Mouse (Mus musculus): ENCODE measurements around the gene Cidec. TPM values are rescaled to one million over a fixed set of nuclear protein-coding genes. Genes with fewer than 3 reads are reported as not detected.

Gene Cidec
- polyA plus RNA-seq, 1 experiment from 2014 or later: not detected

GRCm38 (mm10) chr6:113406683-113407082 lies 28.9 kb downstream of the Cidec start:
- WGBS: 78% methylated on average over 9 of the region's 9 CpGs
- Histone ChIP-seq H3K9me3 (replicated peaks; ENCODE audit: control insufficient read depth, low read length) (no peaks in the 10 kb centered on the region), H3K4me1 (ENCODE audit: control insufficient read depth, insufficient read depth, low read length) (no peaks in the 10 kb centered on the region), H3K4me3 (ENCODE audit: low read depth, low read length) (no peak overlapping the region), H3K4me2 (ENCODE audit: low read length) (no peak overlapping the region), H3K27me3 (replicated peaks; ENCODE audit: control insufficient read depth, insufficient read depth, low read length) (no peaks in the 10 kb centered on the region), H3K9ac (ENCODE audit: low read length) (no peak overlapping the region), H3K27ac (ENCODE audit: low read depth, low read length) (no peak overlapping the region), H3K36me3 (ENCODE audit: control insufficient read depth, insufficient read depth, low read length) (0 out of 2 replicates have a peak, but pooled peaks cover 7% of the 10 kb centered on the region)
- DNase-seq (ENCODE audit: low spot score) (no peak), ATAC-seq (no peak)

DNA sequence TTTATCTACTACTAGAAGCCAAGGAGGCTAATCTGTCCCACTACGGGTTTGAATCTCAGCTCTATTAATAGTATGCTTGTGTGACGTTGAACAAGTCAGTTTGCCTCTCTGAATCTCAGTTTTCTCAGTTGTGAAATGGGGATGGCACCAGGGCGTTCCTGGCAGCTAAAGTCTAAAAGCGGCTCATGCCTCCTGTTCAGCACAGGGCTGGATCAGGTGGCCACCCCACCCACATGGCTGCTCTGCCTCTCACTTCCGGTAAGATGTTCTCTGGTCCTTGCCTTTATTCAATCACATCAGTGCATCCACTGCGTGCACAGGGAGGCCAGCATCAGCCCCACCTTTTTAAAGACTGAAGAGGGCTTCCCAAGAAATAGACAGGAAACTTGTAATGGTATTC lies 30.1 kb downstream of the Cidec start:
- H3K4me3 ChIP-seq (ENCODE audit: low read depth, low read length): no peak overlapping the region
- ATAC-seq (no peak), DNase-seq (ENCODE audit: low spot score) (no peak)
- H3K9ac ChIP-seq (ENCODE audit: low read length): no peak overlapping the region
- 0 out of 2 replicates have a peak, but pooled peaks cover 7% of the 10 kb centered on the region for H3K36me3 ChIP-seq (ENCODE audit: control insufficient read depth, insufficient read depth, low read length)
- H3K27ac ChIP-seq (ENCODE audit: low read depth, low read length): no peak overlapping the region
- no peaks in the 10 kb centered on the region for H3K4me1 ChIP-seq (ENCODE audit: control insufficient read depth, insufficient read depth, low read length)
- no peaks in the 10 kb centered on the region for H3K27me3 ChIP-seq (replicated peaks; ENCODE audit: control insufficient read depth, insufficient read depth, low read length)
- H3K9me3 ChIP-seq (replicated peaks; ENCODE audit: control insufficient read depth, low read length): no peaks in the 10 kb centered on the region
- WGBS: 89% methylated on average over 6 of the region's 6 CpGs
- H3K4me2 ChIP-seq (ENCODE audit: low read length): no peak overlapping the region

GRCm38 (mm10) chr6:113404649-113405448 lies 30.7 kb downstream of the Cidec start:
- 81% methylated on average over 12 of the region's 12 CpGs for WGBS
- H3K4me1 ChIP-seq (ENCODE audit: control insufficient read depth, insufficient read depth, low read length): no peaks in the 10 kb centered on the region
- no peak for ATAC-seq
- H3K9me3 ChIP-seq (replicated peaks; ENCODE audit: control insufficient read depth, low read length): no peaks in the 10 kb centered on the region
- no peak overlapping the region for H3K27ac ChIP-seq (ENCODE audit: low read depth, low read length)
- no peaks in the 10 kb centered on the region for H3K27me3 ChIP-seq (replicated peaks; ENCODE audit: control insufficient read depth, insufficient read depth, low read length)
- no peak for DNase-seq (ENCODE audit: low spot score)
- no peak overlapping the region for H3K4me2 ChIP-seq (ENCODE audit: low read length)
- H3K36me3 ChIP-seq (ENCODE audit: control insufficient read depth, insufficient read depth, low read length): 0 out of 2 replicates have a peak, but pooled peaks cover 7% of the 10 kb centered on the region
- no peak overlapping the region for H3K4me3 ChIP-seq (ENCODE audit: low read depth, low read length)
- no peak overlapping the region for H3K9ac ChIP-seq (ENCODE audit: low read length)

DNA sequence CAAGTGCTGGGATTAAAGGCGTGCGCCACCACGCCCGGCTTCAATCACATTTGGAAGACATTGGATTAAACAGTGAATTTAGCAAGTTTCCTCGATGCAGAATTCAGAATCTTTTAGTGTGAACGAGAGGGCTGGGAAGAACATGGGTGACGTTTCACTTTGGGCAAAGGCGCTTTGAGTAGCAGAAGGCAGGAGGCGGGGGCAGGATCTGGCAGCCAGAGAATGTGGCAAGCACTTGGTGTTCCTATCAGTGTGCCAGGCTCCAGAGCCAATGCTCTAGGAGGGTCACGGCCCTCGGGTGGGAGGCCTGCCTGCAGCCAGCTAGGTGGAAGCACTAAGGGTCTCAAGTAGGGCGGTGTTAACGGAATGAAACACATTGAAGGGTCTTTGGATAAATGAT lies 33.5 kb downstream of the Cidec start:
- peaks cover 9% of the 10 kb centered on the region; the same call in 1 of the 2 replicates for H3K36me3 ChIP-seq (ENCODE audit: control insufficient read depth, insufficient read depth, low read length)
- ATAC-seq (no peak), DNase-seq (ENCODE audit: low spot score) (no peak)
- H3K4me3 ChIP-seq (ENCODE audit: low read depth, low read length): no peak overlapping the region
- H3K4me2 ChIP-seq (ENCODE audit: low read length): no peak overlapping the region
- no peak overlapping the region for H3K27ac ChIP-seq (ENCODE audit: low read depth, low read length)
- no peaks in the 10 kb centered on the region for H3K27me3 ChIP-seq (replicated peaks; ENCODE audit: control insufficient read depth, insufficient read depth, low read length)
- H3K4me1 ChIP-seq (ENCODE audit: control insufficient read depth, insufficient read depth, low read length): no peaks in the 10 kb centered on the region
- H3K9ac ChIP-seq (ENCODE audit: low read length): no peak overlapping the region
- H3K9me3 ChIP-seq (replicated peaks; ENCODE audit: control insufficient read depth, low read length): no peaks in the 10 kb centered on the region
- WGBS: 92% methylated on average over 13 of the region's 13 CpGs

GRCm38 (mm10) chr6:113396270-113397030 lies 39.1 kb downstream of the Cidec start:
- no peaks in the 10 kb centered on the region for H3K9me3 ChIP-seq (replicated peaks; ENCODE audit: control insufficient read depth, low read length)
- H3K4me1 ChIP-seq (ENCODE audit: control insufficient read depth, insufficient read depth, low read length): peaks cover 6% of the 10 kb centered on the region; the same call in 1 of the 2 replicates
- no peak for ATAC-seq
- H3K27ac ChIP-seq (ENCODE audit: low read depth, low read length): no peak overlapping the region
- no peak for DNase-seq (ENCODE audit: low spot score)
- H3K27me3 ChIP-seq (replicated peaks; ENCODE audit: control insufficient read depth, insufficient read depth, low read length): no peaks in the 10 kb centered on the region
- no peak overlapping the region for H3K4me3 ChIP-seq (ENCODE audit: low read depth, low read length)
- H3K36me3 ChIP-seq (ENCODE audit: control insufficient read depth, insufficient read depth, low read length): peaks cover 6% of the 10 kb centered on the region; the same call in 1 of the 2 replicates
- no peak overlapping the region for H3K4me2 ChIP-seq (ENCODE audit: low read length)
- 83% methylated on average over 10 of the region's 10 CpGs for WGBS
- H3K9ac ChIP-seq (ENCODE audit: low read length): no peak overlapping the region

GRCm38 (mm10) chr6:113395501-113395900 lies 40.1 kb downstream of the Cidec start:
- H3K9me3 ChIP-seq (replicated peaks; ENCODE audit: control insufficient read depth, low read length): no peaks in the 10 kb centered on the region
- no peak overlapping the region for H3K27ac ChIP-seq (ENCODE audit: low read depth, low read length)
- no peak for DNase-seq (ENCODE audit: low spot score)
- no peak overlapping the region for H3K9ac ChIP-seq (ENCODE audit: low read length)
- ATAC-seq: no peak
- H3K4me2 ChIP-seq (ENCODE audit: low read length): no peak overlapping the region
- H3K27me3 ChIP-seq (replicated peaks; ENCODE audit: control insufficient read depth, insufficient read depth, low read length): no peaks in the 10 kb centered on the region
- no peak overlapping the region for H3K4me3 ChIP-seq (ENCODE audit: low read depth, low read length)
- WGBS: 95% methylated on average over 6 of the region's 6 CpGs
- H3K4me1 ChIP-seq (ENCODE audit: control insufficient read depth, insufficient read depth, low read length): peaks cover 6% of the 10 kb centered on the region; the same call in 1 of the 2 replicates
- peaks cover 9% of the 10 kb centered on the region for H3K36me3 ChIP-seq (ENCODE audit: control insufficient read depth, insufficient read depth, low read length)

- Histone ChIP-seq H3K27ac (ENCODE audit: low read depth, low read length) (no peak overlapping the region), H3K4me1 (ENCODE audit: control insufficient read depth, insufficient read depth, low read length) (peaks cover 6% of the 10 kb centered on the region; the same call in 1 of the 2 replicates), H3K36me3 (ENCODE audit: control insufficient read depth, insufficient read depth, low read length) (peaks cover 16% of the 10 kb centered on the region), H3K9ac (ENCODE audit: low read length) (no peak overlapping the region), H3K4me3 (ENCODE audit: low read depth, low read length) (no peak overlapping the region), H3K4me2 (ENCODE audit: low read length) (no peak overlapping the region), H3K9me3 (replicated peaks; ENCODE audit: control insufficient read depth, low read length) (no peaks in the 10 kb centered on the region), H3K27me3 (replicated peaks; ENCODE audit: control insufficient read depth, insufficient read depth, low read length) (no peaks in the 10 kb centered on the region)
- no peak for ATAC-seq
- no peak for DNase-seq (ENCODE audit: low spot score)
- 93% methylated on average over 11 of the region's 11 CpGs for WGBS
Observed at GRCm38 (mm10) chr6:113394811-113395210, 40.7 kb downstream of the Cidec start.

GRCm38 (mm10) chr6:113393951-113394350 lies 41.6 kb downstream of the Cidec start:
- DNase-seq (ENCODE audit: low spot score) (no peak), ATAC-seq (no peak)
- Histone ChIP-seq H3K27me3 (replicated peaks; ENCODE audit: control insufficient read depth, insufficient read depth, low read length) (no peaks in the 10 kb centered on the region), H3K27ac (ENCODE audit: low read depth, low read length) (no peak overlapping the region), H3K4me3 (ENCODE audit: low read depth, low read length) (no peak overlapping the region), H3K4me2 (ENCODE audit: low read length) (no peak overlapping the region), H3K36me3 (ENCODE audit: control insufficient read depth, insufficient read depth, low read length) (peaks cover 24% of the 10 kb centered on the region), H3K4me1 (ENCODE audit: control insufficient read depth, insufficient read depth, low read length) (peaks cover 6% of the 10 kb centered on the region; the same call in 1 of the 2 replicates), H3K9ac (ENCODE audit: low read length) (no peak overlapping the region), H3K9me3 (replicated peaks; ENCODE audit: control insufficient read depth, low read length) (no peaks in the 10 kb centered on the region)
- 89% methylated on average over 6 of the region's 6 CpGs for whole genome bisulfite sequencing
